Mouse (Mus musculus): ENCODE results near the gene Slc34a3.
A peak's percentile ranks its signal among the peaks of the same experiment; 100 is the strongest.
"Not testable (repeated sequence)": the region's sequence is repeated elsewhere in the genome, so short reads cannot be mapped to it uniquely, and the experiment has no call there.

The Slc34a3 gene

DNA sequence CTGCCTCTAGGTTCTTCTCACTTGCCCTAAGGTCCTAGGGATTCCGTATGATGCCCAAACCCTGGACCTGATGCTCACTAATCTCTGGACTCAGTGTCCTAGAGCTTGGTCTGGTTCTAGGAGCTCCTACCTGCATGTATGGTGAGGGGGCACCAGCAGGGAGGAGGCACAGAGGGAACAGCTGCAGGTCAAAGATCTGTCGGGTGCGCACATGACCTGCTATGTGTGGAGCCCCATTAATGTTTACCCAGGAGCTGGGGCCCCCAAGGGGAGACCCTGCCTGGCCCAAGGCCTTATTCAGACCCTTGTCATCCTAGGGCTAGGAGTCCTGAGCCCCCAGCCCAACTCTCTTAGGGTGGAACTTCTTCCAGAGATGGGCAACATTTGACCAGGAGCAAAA is at the start of gene Slc34a3:
Gene Slc34a3 (minus strand): TSS at position 315 of the 400 bp plus-strand sequence.
- DNase-seq (ENCODE audit: low spot score in 2 of 2): no peak

- DNase-seq (ENCODE audit: low spot score in 2 of 2): peak; percentile 79 to 86
Measured at GRCm38 (mm10) chr2:25278928-25279882, 45.0 kb upstream of the Slc34a3 start.

DNA sequence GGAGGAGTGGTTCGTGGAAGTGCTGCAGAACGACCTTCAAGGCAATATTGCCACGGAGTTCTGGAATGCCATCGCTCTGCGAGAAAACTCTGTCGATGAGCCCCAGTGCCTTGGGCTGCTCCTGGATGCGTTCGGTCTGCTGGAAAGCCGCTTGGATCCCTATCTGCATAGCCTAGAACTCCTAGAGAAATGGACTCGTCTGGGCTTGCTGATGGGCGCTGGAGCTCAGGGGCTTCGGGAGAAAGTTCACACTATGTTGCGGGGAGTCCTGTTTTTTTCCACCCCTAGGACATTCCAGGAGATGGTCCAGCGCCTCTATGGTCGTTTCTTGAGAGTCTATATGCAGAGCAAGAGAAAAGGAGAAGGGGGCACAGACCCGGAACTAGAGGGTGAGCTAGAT is 38.8 kb upstream of the Slc34a3 start:
- no peak for DNase-seq (ENCODE audit: low spot score in 2 of 2)

- DNase-seq (ENCODE audit: low spot score in 2 of 2): no peak
Measured at GRCm38 (mm10) chr2:25272515-25272914, 38.4 kb upstream of the Slc34a3 start.

- peak; percentile 96 to 97 for DNase-seq (ENCODE audit: low spot score in 2 of 2)
Measured at GRCm38 (mm10) chr2:25271827-25272511, 37.8 kb upstream of the Slc34a3 start, which contains the start of the genes Ssna1 and Anapc2. TSS of gene Ssna1 (minus strand) at chr2:25272438. TSS of gene Anapc2 (plus strand) at chr2:25272478.

- DNase-seq (ENCODE audit: low spot score in 2 of 2): no peak
Measured at GRCm38 (mm10) chr2:25267746-25268309, 33.7 kb upstream of the Slc34a3 start.

- no peak for DNase-seq (ENCODE audit: low spot score in 2 of 2)
Measured at GRCm38 (mm10) chr2:25267241-25267640, 33.1 kb upstream of the Slc34a3 start.

DNA sequence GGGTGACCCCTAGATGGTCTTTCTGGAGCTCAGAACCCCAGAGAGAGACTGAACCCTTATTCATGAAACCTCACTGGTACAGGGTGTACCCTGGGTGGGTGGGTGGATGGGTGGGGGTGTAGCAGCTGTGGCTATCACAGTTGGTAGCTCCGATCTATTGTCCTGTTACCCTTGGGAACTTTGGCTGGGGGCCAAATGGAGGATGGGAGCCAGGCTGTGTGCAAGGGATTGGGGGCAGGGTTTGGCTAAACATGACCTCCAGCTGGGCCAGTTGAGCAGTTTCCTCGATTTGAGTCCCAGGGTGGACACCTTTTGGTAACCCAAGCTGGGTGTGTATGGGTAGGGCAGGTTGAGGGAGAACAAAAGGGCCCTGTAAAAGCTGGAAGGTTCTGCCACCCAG is 32.6 kb upstream of the Slc34a3 start:
- DNase-seq (ENCODE audit: low spot score in 2 of 2): no peak

DNA sequence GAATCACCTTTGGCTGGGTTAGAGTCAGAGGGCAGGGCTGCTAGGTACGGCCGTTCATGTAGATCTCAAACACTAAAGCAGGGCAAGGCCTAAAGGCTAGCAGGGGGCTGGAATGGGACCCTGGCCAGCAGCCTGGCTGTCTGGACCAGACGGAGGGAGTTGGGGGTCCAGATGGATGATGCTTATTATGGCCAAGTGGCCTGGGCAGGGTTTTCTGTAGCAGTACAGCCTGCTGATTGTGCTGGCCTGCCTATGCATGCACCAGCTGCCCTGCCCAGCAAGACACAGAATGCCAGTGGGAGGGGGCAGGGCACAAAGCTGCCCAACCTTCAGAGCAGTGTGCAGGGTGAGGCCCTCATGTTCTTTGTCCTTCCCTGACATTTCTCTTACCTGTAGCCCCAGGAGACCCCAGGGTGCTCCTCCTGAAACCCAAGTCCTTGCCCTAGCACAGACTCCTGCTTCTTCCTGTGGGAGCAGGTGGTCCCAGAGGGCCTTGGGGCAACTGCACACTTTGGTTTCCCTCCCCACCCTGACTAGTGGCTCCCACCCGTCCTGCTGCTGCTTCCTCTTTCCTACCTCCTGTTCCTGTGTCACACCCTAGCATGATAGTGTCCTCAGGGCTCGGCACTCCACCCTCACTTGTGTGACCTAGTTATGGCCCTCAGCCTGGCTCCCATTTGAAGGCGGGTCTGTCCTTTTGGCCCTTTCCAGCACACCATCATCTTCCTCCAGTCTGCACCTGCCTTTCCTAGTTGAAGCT is 31.9 kb upstream of the Slc34a3 start:
- DNase-seq (ENCODE audit: low spot score in 2 of 2): no peak

GRCm38 (mm10) chr2:25264851-25265250 is 30.7 kb upstream of the Slc34a3 start:
- DNase-seq (ENCODE audit: low spot score in 2 of 2): no peak

DNA sequence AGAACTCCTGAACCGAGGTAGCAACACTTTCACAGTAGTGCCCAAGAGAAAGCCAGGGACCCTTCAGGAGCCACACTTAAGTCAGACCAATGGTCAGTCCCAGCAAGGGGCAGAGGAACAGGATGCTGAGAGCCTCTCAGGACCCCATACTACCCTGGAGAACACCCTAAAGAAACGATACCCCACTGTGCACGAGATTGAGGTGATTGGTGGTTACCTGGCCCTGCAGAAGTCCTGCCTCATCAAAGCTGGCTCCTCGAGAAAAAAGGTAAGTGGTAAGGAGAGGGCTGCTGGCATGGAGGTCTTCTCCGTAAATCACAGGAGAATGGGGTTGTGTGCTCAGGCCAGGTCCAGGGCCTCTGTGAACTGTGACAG is 30.1 kb upstream of the Slc34a3 start:
- DNase-seq (ENCODE audit: low spot score in 2 of 2): no peak

GRCm38 (mm10) chr2:25263623-25264285 is 29.6 kb upstream of the Slc34a3 start:
- no peak for DNase-seq (ENCODE audit: low spot score in 2 of 2)

- peak in 1 of 2 experiments; percentile 49 for DNase-seq (ENCODE audit: low spot score in 2 of 2)
Measured at GRCm38 (mm10) chr2:25262795-25263622, 28.8 kb upstream of the Slc34a3 start.

GRCm38 (mm10) chr2:25262291-25262767 is 28.2 kb upstream of the Slc34a3 start, which contains the start of gene Tprn:
TSS of gene Tprn (plus strand) at chr2:25262618.
- peak; percentile 93 to 94 for DNase-seq (ENCODE audit: low spot score in 2 of 2)

- DNase-seq (ENCODE audit: low spot score in 2 of 2): no peak
Measured at GRCm38 (mm10) chr2:25261870-25262269, 27.7 kb upstream of the Slc34a3 start.

DNA sequence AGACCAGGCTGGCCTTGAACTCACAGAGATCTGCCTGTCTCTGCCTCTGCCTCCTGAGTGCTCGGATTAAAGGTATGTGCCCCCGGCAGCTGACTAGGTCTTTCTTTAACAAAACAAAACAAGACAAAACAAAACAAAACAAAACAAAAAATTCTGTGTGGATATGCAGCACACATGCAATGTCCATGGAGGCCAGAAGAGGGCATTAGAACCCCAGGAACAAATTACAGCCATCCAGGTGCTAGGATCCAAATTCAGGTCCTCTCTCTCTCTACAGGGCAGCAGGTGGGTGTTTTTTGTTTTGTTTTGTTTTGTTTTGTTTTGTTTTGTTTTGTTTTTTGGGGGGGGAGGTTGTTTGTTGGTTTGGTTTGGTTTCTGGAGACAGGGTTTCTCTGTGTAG is 24.7 kb upstream of the Slc34a3 start:
- DNase-seq (ENCODE audit: low spot score in 2 of 2): no peak

DNA sequence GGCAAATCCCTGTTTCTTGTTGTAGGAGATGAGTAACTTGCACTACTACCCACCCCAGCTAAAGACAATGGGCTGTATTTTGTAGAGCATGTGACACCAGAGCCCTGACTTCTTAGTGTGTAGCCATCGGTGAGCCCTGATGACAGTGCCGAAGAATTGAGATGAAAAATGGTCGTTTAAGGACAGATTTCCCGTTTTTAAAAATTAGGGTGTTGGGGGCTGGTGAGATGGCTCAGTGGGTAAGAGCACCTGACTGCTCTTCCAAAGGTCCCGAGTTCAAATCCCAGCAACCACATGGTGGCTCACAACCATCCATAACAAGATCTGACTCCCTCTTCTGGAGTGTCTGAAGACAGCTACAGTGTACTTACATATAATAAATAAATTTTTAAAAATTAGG is 23.1 kb upstream of the Slc34a3 start:
- not testable (repeated sequence) for DNase-seq (ENCODE audit: low spot score in 2 of 2)

DNA sequence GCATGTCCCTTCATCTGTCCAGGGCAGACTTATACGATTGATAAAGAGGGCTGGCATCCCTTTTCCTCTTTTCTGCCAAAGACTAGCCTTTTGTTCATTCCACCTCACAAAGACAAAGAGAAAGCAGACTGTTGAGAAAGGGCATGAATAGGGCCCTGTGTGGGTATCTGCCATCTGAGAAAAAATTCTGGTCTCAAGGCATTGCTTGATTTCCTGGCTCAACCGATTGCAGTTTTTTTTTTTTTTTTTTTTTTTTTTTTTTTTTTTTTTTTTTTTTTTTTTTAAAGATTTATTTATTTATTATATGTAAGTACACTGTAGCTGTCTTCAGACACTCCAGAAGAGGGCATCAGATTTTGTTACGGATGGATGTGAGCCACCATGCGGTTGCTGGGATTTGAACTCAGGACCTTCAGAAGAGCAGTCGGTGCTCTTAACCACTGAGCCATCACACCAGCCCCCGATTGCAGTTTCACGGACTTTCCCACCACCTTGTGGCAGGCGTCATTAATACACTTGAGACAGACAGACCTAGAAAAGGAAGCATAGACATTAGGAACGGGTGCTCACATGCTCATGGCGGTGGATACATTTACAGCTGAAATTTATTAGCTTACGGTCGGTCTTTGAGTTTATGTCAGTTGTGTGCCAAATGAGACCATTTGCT is 22.4 kb upstream of the Slc34a3 start:
- peak; percentile 57 to 75 for DNase-seq (ENCODE audit: low spot score in 2 of 2)

- DNase-seq (ENCODE audit: low spot score in 2 of 2): peak; percentile 86 to 88
Measured at GRCm38 (mm10) chr2:25255284-25255779, 21.2 kb upstream of the Slc34a3 start, which contains the start of gene Tmem203. TSS of gene Tmem203 (plus strand) at chr2:25255439.

Data from natural killer cell, adult 2 months (primary cell).